Mouse (Mus musculus) CH12F3 (cell line): ENCODE results near the gene Vmn1r199.
"Not testable (repeated sequence)": the region's sequence is repeated elsewhere in the genome, so short reads cannot be mapped to it uniquely, and the experiment has no call there.

Experiments used
- in situ Hi-C: fragments of 300-500 bp; cut with MboI; formaldehyde crosslinking; loops from 2 replicates; pipeline ENCODE4 v1.14.3; 2020; ENCODE audit warnings: low sequenced_read_pairs

The Vmn1r199 gene

DNA sequence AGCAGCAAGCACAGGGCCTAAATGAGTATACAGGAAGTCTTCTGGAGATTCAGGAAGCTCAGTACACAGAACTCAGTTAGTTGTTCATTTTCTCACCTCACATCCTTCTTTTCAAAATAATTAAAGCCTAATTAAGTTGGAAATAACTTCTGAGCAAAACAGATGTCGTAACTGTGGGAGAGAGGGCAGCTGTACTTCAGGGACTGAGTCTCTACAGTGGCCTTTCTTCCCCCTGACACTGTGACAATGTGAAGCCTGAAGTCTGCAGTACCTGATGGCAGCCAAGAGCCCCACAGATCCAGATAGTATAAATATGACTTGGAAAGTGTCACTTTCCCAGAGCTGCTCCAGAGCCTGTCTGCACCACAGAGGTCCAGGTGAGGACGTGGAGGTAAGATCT is at the start of gene Vmn1r199:
TSS of gene Vmn1r199 (plus strand) at position 301 of the 400 bp plus-strand sequence.
- in situ Hi-C loops: no loop called here

DNA sequence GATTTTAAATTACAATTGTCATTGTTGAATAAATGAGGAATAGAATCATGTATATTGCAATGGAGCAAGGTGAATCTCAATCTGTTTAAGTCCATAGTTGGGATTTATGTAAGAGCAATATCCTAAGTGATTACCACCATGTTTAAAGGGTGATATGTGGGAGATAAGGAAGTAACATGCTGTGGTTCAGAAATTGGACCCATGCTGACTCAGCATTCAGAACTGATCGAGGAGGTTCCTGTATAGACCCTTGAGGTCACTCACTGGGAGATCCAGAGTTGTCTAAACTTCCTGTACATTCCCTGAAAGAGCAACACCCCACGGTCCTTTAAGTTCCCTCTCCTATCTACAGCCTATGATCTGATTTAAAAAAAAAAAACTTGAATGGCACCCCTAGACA is 46.3 kb upstream of the Vmn1r199 start:
- in situ Hi-C loops: no loop called here

DNA sequence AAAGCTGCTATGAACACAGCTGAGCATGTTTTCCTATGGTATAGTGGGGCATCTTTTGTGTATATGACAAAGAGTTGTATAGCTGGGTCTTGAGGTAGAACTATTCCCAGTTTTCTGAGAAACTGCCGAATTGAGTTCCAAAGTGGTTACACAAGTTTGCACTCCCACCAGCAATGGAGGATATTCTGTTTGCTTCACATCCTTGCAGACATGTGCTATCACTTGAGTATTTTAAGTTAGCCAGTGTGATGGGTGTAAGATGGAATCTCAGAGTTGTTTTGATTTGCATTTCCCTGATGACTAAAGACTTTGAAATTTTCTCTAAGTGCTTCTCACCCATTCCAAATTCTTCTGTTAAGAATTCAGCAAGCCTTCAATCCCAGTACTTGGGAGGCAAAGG is 44.1 kb upstream of the Vmn1r199 start:
- in situ Hi-C loops: no loop called here

DNA sequence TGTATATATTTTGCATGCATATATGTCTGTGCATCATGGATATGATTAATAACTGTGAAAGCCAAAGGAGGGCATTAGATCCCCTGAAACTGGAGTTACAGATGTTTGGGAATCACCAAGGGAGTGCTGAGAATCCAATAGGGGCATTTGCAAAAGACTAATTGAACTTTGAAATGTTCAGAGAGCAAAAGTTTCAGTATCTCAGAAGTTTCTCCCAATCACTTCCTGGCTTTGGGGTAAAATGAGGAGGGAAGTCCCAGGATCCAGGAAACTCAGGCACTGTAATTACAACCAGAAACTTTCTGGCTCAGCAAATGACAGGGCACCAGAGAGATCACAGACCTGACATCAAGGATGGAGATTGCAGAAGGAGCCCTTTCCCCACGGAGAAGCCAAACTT is 29.6 kb upstream of the Vmn1r199 start, which contains the start of gene Vmn1r198:
TSS of gene Vmn1r198 (plus strand) at position 301 of the 400 bp plus-strand sequence.
- in situ Hi-C loops: no loop called here

DNA sequence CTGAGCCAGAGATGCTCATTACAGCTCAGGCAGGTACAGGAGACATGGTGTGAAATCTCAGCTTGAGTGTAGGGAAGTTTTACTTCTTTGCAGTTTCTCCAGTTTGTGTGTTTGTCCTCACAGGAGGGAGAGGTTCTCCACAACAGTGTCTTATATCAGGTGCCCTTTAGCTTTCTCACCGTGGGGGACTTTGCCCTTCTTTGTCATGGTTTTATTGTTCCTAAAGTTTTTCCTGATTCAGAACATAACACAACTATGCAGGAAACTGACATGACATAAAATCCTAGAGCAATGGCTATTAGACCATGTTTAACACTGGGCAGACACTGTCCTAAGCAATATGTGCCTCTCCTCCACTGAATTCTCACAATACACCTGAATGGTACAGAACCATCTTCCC is 28.8 kb upstream of the Vmn1r199 start:
- in situ Hi-C loops: no loop called here

DNA sequence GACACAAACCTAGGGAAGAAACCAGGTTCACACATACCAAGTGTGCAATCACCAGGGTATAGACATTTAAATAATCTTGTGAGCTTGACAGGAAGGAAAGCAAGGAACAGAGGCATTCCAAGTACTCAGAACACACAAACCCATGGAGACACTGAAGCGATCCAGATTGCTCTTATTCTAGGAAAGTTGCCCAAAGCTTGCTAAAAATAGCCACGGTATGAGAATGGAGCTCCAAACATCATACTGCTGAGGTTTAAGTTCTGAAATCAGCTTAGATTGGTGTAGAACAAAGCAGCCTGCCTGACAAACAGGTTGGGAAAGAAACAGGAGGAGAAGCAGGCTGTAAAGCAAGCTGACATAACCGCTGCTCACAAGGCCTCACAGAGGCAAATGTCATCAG is 1.5 kb downstream of the Vmn1r199 start:
- in situ Hi-C loops: not testable (repeated sequence)

DNA sequence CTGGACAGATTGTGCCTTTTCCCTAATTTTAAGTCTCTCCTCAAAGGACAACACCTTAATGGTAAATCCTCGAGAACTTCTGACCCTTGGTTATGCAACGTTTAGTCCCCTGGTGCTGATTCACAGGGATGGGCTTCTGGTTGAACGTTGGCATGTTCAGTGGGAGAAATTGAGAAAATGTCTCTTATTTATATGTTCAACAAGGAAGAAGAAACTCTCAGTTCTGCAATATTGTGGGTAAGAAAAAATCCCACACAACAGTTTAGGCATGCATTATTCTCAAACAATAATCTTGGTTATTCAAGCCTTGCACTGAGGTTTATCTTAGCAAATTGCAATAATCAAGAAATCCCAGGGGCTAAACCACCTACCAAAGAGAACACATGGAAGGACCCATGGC is 3.8 kb downstream of the Vmn1r199 start:
- in situ Hi-C loops: no loop called here

DNA sequence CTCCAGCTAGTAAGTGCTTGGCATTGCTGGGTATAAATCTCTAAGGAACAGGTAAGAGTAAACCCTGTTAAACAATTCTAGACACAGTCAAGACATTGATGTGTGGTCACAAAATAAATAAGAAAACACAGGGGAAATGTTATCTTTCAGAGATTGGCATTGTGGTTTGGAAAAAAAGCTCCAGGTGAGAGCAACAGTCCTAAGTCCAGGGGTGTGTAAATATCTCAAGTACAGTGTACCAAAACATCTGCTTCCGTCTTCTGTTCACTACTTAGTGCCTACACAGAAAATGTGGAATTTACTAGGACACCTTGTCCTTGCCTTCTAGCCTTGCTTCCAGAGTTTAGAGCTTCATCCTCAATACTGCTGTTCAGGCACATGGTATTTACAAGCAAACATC is 7.4 kb downstream of the Vmn1r199 start:
- in situ Hi-C loops: no loop called here

DNA sequence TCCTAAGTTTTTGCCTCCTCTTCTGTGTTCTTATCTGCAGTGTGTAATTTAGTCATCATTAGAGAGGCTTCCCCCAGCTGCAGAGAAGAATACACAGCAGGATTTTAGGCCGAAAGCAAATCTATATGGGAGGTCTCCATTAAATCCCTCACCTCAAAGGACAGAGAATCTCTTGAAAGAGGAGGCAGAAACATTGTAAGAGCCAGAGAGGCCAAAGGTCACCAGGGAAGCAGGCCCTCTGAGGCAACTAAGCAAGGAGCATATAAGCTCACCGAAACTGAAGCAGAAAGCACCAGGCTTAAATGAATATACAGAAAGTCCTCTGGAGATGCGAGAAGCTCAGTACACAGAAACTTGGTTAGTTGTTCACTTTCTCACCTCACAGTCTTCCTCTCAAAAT is 10.5 kb downstream of the Vmn1r199 start, which contains the start of gene Vmn1r200:
TSS of gene Vmn1r200 (plus strand) at position 301 of the 400 bp plus-strand sequence.
- in situ Hi-C loops: no loop called here

DNA sequence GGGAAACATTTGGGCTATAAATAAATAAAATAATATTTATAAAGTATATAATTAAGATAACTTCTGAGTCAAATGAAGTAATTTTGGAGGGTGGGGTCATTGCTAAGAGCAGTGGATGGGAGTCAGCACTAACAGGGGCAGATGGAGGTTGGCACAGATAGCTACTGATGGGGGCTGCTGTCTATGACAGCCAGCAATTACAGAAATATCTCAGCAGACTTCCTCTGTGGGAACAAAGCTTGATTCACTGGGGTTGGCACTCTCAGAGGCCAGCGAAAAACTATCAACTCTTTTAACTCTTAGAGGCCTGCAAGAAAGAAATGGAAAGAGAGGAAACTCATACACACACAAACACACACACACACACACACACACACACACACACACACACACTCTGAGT is 23.4 kb downstream of the Vmn1r199 start:
- in situ Hi-C loops: no loop called here
